Mouse (Mus musculus): ENCODE data around the gene Pkhd1.
"Not testable (repeated sequence)": the region's sequence is repeated elsewhere in the genome, so short reads cannot be mapped to it uniquely, and the experiment has no call there.

Gene Pkhd1

DNA sequence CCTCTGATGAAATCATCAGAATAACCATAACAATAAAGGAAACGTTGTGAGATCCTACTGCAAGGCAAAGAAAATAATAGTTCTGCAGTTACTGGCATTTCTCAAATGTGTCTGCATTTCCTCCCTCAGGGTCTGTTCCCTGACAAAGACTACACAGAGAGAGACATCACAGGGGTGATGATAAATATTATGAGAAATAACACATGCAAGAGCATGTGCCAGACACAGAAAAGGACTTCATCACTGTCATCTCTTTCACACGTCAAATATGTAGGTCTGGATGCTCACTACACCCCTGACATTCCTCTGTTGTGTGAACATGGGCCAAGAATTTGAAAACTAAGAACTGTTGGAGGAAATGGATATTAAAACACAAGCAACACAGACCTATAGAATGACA lies 369.7 kb downstream of the Pkhd1 start:
- DNase-seq, result no peak

DNA sequence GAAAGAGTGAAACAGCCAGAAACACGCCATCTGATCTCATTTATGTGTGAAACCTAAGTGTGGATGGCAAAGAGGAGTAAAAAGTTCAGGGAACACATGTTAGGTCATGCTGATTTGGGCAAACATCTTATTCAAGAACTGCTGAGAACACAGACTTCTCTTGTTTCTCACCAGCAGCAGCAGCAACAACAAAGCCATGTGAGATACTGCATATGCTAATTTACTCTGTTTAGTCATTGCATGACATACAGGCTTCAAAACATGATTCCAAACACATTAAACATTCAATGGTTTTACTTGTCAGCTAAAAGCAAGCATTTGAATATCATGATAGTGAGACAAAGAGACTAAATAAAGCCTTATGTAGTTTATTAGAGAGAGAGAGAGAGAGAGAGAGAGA lies 401.2 kb downstream of the Pkhd1 start:
- peak; percentile 19 for DNase-seq

DNA sequence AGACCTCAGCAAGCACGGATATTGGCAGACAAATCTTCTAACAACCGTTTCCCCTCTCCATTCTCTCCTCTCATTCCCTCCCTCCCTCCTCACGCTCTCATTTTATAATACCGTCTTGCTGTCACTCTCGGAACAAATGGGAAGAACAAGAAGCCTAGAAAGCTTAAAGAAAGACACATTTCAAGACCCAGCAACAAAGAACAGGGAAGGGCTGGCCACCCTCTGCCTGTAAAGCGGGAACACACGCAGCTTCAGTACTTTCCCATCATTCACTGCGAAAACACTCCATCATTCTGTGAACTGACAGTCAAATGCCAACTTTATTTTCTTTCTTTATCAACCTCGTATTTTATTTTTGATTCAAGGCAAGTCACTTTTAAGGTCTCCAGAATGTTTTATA lies 427.4 kb downstream of the Pkhd1 start:
- DNase-seq, result peak; percentile 31

- DNase-seq, result no peak
These were observed 437.7 kb downstream of the Pkhd1 start for GRCm38 (mm10) chr1:20180157-20180556.

- no peak for DNase-seq
These were observed 446.7 kb downstream of the Pkhd1 start for GRCm38 (mm10) chr1:20171199-20171598.

- not testable (repeated sequence) for DNase-seq
These were observed 467.2 kb downstream of the Pkhd1 start for GRCm38 (mm10) chr1:20150627-20151026.

- DNase-seq, result no peak
These were observed 467.8 kb downstream of the Pkhd1 start for GRCm38 (mm10) chr1:20150016-20150415.

- no peak for DNase-seq
These were observed 481.7 kb downstream of the Pkhd1 start for GRCm38 (mm10) chr1:20136205-20136604.

DNA sequence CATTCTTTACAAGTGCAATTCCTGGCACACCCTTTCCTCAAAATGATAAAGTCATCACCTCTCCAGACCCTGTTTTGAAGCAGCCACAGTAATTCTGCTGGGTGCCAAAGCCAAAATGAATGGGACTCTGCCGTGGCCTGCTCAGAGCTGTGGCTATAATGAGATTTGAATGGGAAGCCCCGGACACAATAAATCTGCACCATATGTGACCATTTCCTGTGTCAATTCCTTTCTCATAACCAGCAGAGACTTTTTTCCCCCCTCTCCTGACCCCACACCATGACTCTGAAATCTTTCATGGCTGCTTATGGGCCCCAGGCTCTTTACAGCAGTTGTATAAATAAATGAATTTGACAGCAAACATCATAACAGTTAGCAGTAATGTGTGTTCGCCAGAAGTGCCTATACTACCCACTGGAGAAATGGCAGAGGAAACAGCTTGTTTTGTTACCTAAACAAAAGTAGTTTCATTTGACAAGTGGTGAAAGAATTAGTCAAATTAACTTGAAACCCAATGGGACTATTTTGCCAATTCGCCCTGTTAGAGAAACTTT lies 482.7 kb downstream of the Pkhd1 start:
- DNase-seq, result peak; percentile 53

DNA sequence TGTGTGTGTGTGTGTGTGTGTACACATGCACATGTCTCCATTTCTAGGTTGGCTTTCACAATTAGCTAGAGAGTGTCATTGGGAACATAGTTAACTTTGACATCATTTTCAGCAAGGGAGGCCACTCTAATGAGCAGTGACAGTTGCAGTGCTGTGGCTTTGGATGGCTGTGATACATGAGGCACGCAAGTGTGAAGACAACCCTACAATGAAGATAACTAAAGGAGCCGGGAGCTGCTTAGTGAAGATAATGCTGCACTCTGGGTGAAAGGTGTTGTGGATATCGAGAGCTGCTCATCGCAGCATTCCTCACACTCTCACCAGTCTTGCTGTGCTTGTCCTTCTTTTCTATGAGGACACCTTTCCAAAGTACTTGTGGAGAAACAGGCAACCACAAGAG lies 484.2 kb downstream of the Pkhd1 start:
- no peak for DNase-seq

DNA sequence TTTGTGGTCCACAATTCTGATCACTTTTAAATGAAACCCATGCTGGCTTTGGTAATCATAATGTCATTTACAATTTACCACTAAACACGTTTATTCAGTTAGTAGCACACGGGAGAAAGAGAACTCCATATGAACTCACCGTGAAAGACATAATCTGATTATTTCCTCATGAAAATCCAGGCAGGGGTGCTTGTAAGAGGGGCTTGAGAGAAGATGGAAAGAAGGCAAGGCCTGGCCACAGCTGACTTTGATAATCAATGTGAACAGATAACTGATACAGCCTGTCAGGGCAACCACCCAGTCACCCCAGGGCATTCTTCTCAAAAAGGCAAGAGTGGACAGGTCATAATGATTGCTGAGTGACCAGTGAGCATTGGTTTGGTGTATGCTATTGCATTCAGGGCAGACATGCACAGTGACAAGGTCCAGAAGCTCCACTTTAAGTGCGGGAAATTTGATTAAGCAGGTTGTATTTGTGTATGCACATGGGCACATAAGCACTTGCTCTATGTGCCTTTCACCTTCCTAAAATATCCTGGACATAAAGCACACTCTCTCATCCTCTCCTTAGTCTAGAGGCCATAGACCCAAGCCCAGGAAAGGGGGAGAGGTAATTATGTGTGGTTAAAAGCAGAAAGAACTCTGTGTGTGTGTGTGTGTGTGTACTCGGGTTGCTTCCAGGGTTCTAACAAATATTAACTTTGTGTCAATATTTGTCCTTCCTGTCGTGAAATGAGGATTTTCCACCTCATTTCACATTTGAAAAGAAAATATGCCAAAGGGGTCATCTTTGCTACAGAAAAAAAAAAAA lies 485.9 kb downstream of the Pkhd1 start:
- peak; percentile 39 for DNase-seq

GRCm38 (mm10) chr1:20117331-20117730 lies 500.5 kb downstream of the Pkhd1 start:
- no peak for DNase-seq

DNA sequence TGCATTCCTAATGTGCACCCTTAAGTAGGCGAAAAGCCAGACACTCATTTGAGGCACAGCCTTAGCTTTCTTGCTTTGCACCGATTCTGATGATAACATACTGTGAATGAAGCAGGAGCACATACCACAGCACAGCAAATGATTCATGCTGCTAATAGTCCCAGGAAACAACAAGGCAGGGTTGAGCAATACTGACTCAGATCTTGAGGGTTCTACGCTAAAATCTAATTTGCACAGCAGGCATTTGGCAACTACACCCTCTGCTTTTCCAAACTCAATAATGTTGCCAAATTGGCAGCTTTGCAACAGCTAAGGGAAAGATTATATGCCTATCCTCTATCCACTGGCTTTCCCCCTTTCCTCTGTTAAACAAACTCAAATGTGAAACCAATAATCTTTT lies 548.1 kb downstream of the Pkhd1 start:
- no peak for DNase-seq

- DNase-seq, result peak; percentile 19
These were observed 559.6 kb downstream of the Pkhd1 start for GRCm38 (mm10) chr1:20058245-20058644.

DNA sequence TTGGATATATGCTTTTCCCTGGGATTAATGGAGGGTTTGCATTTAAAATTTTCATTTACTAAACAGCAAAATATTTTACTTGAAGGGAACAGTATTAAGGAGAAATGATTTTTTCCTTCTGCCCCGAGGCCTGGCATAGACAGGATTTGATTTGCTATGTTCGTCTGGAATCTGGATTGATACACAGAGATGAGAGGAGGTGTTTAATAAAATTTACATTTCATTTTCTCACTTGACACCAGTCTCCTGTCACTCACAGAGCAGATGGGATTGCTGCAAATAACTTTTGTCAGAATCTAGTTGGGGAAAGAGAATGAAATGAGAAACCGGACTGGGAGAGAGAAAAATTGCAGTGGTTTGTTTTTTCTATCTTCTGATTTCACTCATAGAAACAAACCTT lies 578.5 kb downstream of the Pkhd1 start:
- DNase-seq, result no peak

- no peak for DNase-seq
These were observed 582.6 kb downstream of the Pkhd1 start for GRCm38 (mm10) chr1:20035277-20035676.

GRCm38 (mm10) chr1:20018198-20018925 lies 599.5 kb downstream of the Pkhd1 start:
- no peak for DNase-seq

DNA sequence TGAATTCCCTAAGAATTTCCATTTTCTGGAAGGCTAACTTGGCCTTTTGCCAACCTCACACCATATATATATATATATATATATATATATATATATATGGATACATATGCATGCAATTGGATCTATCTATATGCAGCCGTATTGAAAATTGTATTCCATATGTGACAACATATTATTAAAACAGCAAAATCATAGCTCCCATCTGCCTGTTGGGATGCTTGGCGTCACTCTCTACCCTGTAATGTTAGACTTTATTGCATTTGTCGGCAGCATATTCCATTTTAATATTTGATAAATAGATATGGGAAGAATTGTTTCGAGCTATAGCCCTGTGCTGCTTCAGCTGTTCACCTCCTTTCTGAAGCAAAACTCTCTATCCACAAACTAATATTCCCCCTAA lies 600.2 kb downstream of the Pkhd1 start:
- DNase-seq, result no peak

Measured in embryo, embryonic 11 days (tissue).